Mouse (Mus musculus): ENCODE measurements around the gene Brd3. TPM values are rescaled to one million over a fixed set of nuclear protein-coding genes. Genes with fewer than 3 reads are reported as not detected.

The Brd3 gene
- polyA plus RNA-seq, 1 experiment from 2014 or later: 26.2 TPM

GRCm38 (mm10) chr2:27460163-27460562 lies 47.3 kb downstream of the Brd3 start:
- Histone ChIP-seq H3K9ac (replicated peaks) (no peak overlapping the region), H3K4me2 (ENCODE audit: low read depth, low read length) (no peak overlapping the region), H3K27ac (ENCODE audit: low read depth) (no peak overlapping the region), H3K27me3 (ENCODE audit: insufficient read depth, low read length) (no peaks in the 10 kb centered on the region), H3K9me3 (ENCODE audit: low read length) (no peaks in the 10 kb centered on the region), H3K36me3 (replicated peaks; ENCODE audit: insufficient read depth, low read length) (peaks cover 76% of the 10 kb centered on the region), H3K4me3 (ENCODE audit: low read depth, low read length) (no peak overlapping the region), H3K4me1 (ENCODE audit: insufficient read depth) (peaks cover 4% of the 10 kb centered on the region)
- DNase-seq: no peak
- no peak for TF ChIP-seq EP300 (IDR thresholded peaks at IDR 0.05; ENCODE audit: low read depth)
- no peak for TF ChIP-seq CTCF (IDR thresholded peaks at IDR 0.05; ENCODE audit: low read depth)
- no peak for ATAC-seq
- WGBS (ENCODE audit: insufficient replicate concordance): 87% methylated on average over 5 of the region's 5 CpGs

GRCm38 (mm10) chr2:27459735-27460134 lies 47.7 kb downstream of the Brd3 start:
- Histone ChIP-seq H3K9me3 (ENCODE audit: low read length) (no peaks in the 10 kb centered on the region), H3K27me3 (ENCODE audit: insufficient read depth, low read length) (no peaks in the 10 kb centered on the region), H3K36me3 (replicated peaks; ENCODE audit: insufficient read depth, low read length) (peaks cover 80% of the 10 kb centered on the region), H3K4me2 (ENCODE audit: low read depth, low read length) (no peak overlapping the region), H3K27ac (ENCODE audit: low read depth) (no peak overlapping the region), H3K9ac (replicated peaks) (no peak overlapping the region), H3K4me1 (ENCODE audit: insufficient read depth) (peaks cover 4% of the 10 kb centered on the region), H3K4me3 (ENCODE audit: low read depth, low read length) (no peak overlapping the region)
- DNase-seq (no peak), ATAC-seq (no peak)
- TF ChIP-seq CTCF (IDR thresholded peaks at IDR 0.05; ENCODE audit: low read depth) (no peak), EP300 (IDR thresholded peaks at IDR 0.05; ENCODE audit: low read depth) (no peak)
- whole genome bisulfite sequencing (ENCODE audit: insufficient replicate concordance): 79% methylated on average over 7 of the region's 7 CpGs

GRCm38 (mm10) chr2:27450226-27450625 lies 57.2 kb downstream of the Brd3 start:
- no peaks in the 10 kb centered on the region for H3K4me1 ChIP-seq (ENCODE audit: insufficient read depth)
- H3K9ac ChIP-seq (replicated peaks): no peak overlapping the region
- H3K27me3 ChIP-seq (ENCODE audit: insufficient read depth, low read length): no peaks in the 10 kb centered on the region
- no peak overlapping the region for H3K4me3 ChIP-seq (ENCODE audit: low read depth, low read length)
- H3K27ac ChIP-seq (ENCODE audit: low read depth): no peak overlapping the region
- DNase-seq (no peak), ATAC-seq (no peak)
- H3K9me3 ChIP-seq (ENCODE audit: low read length): no peaks in the 10 kb centered on the region
- peaks cover 85% of the 10 kb centered on the region for H3K36me3 ChIP-seq (replicated peaks; ENCODE audit: insufficient read depth, low read length)
- TF ChIP-seq CTCF (IDR thresholded peaks at IDR 0.05; ENCODE audit: low read depth): no peak
- TF ChIP-seq EP300 (IDR thresholded peaks at IDR 0.05; ENCODE audit: low read depth): no peak
- no peak overlapping the region for H3K4me2 ChIP-seq (ENCODE audit: low read depth, low read length)
- 80% methylated on average over 14 of the region's 14 CpGs for WGBS (ENCODE audit: insufficient replicate concordance)

DNA sequence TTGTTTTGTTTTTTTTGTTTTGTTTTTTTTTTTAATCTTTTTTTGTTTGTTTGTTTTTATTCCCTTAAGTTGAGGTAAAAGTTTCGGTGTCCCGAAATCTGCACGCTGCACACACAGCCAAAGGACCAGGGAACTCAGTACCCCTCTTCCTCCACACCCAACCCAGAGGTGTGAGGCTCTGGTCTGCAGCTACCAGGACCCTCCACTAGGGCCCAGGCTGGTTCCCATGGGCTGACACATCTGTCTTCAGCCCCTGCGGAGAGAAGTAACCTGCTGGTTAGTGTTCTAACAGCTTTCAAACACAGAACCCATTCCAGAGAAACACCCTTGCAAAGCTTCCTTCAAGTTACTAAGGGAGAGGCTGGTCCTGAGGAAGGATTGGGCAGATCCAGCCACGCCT lies 59.7 kb downstream of the Brd3 start:
- H3K4me2 ChIP-seq (ENCODE audit: low read depth, low read length): no peak overlapping the region
- ATAC-seq: no peak
- H3K27me3 ChIP-seq (ENCODE audit: insufficient read depth, low read length): no peaks in the 10 kb centered on the region
- H3K36me3 ChIP-seq (replicated peaks; ENCODE audit: insufficient read depth, low read length): peaks cover 63% of the 10 kb centered on the region
- 82% methylated on average over 5 of the region's 5 CpGs for WGBS (ENCODE audit: insufficient replicate concordance)
- no peak overlapping the region for H3K27ac ChIP-seq (ENCODE audit: low read depth)
- no peaks in the 10 kb centered on the region for H3K9me3 ChIP-seq (ENCODE audit: low read length)
- peaks cover 1% of the 10 kb centered on the region for H3K4me1 ChIP-seq (ENCODE audit: insufficient read depth)
- DNase-seq: no peak
- H3K9ac ChIP-seq (replicated peaks): no peak overlapping the region
- TF ChIP-seq CTCF (IDR thresholded peaks at IDR 0.05; ENCODE audit: low read depth) (peak; percentile 28), EP300 (IDR thresholded peaks at IDR 0.05; ENCODE audit: low read depth) (no peak)
- H3K4me3 ChIP-seq (ENCODE audit: low read depth, low read length): no peak overlapping the region

- TF ChIP-seq CTCF (IDR thresholded peaks at IDR 0.05; ENCODE audit: low read depth) (no peak), EP300 (IDR thresholded peaks at IDR 0.05; ENCODE audit: low read depth) (no peak)
Observed at GRCm38 (mm10) chr2:27446812-27447211, 60.6 kb downstream of the Brd3 start.

DNA sequence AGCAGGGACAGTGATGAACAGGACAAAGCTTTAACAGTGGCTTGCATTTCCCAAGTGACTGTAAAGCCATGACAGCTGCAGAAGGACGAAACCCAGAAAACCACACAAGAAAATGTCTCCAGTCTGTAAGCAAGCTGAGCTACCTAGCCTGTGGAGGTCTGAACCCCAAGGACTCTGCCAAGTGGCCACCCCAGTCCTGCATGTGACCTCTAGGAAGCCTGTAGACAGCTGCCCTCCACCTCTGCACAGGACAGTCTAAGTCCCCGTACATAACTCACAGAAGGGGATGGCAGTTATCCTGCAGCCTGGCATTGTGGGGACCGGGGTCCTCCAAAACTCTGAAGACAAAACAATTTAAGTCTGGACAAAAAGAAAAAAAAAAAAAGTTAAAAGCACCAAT lies 61.6 kb downstream of the Brd3 start:
- H3K4me3 ChIP-seq (ENCODE audit: low read depth, low read length): no peak overlapping the region
- no peak overlapping the region for H3K4me2 ChIP-seq (ENCODE audit: low read depth, low read length)
- no peak for TF ChIP-seq CTCF (IDR thresholded peaks at IDR 0.05; ENCODE audit: low read depth)
- no peak for TF ChIP-seq EP300 (IDR thresholded peaks at IDR 0.05; ENCODE audit: low read depth)
- H3K9me3 ChIP-seq (ENCODE audit: low read length): no peaks in the 10 kb centered on the region
- no peak for ATAC-seq
- peaks cover 11% of the 10 kb centered on the region for H3K4me1 ChIP-seq (ENCODE audit: insufficient read depth)
- whole genome bisulfite sequencing (ENCODE audit: insufficient replicate concordance): 84% methylated on average over 3 of the region's 3 CpGs
- H3K36me3 ChIP-seq (replicated peaks; ENCODE audit: insufficient read depth, low read length): peaks cover 47% of the 10 kb centered on the region
- no peak for DNase-seq
- no peaks in the 10 kb centered on the region for H3K27me3 ChIP-seq (ENCODE audit: insufficient read depth, low read length)
- no peak overlapping the region for H3K27ac ChIP-seq (ENCODE audit: low read depth)
- no peak overlapping the region for H3K9ac ChIP-seq (replicated peaks)

More at GRCm38 (mm10) chr2:27446812-27447211, 60.6 kb downstream of the Brd3 start:
- H3K4me3 ChIP-seq (ENCODE audit: low read depth, low read length): no peak overlapping the region
- H3K9me3 ChIP-seq (ENCODE audit: low read length): no peaks in the 10 kb centered on the region
- H3K36me3 ChIP-seq (replicated peaks; ENCODE audit: insufficient read depth, low read length): peaks cover 55% of the 10 kb centered on the region
- ATAC-seq (no peak), DNase-seq (no peak)
- H3K4me2 ChIP-seq (ENCODE audit: low read depth, low read length): no peak overlapping the region
- no peak overlapping the region for H3K9ac ChIP-seq (replicated peaks)
- H3K27ac ChIP-seq (ENCODE audit: low read depth): no peak overlapping the region
- no peaks in the 10 kb centered on the region for H3K27me3 ChIP-seq (ENCODE audit: insufficient read depth, low read length)
- 89% methylated on average over 8 of the region's 8 CpGs for WGBS (ENCODE audit: insufficient replicate concordance)
- H3K4me1 ChIP-seq (ENCODE audit: insufficient read depth): peaks cover 9% of the 10 kb centered on the region

- Histone ChIP-seq H3K4me1 (ENCODE audit: insufficient read depth) (peaks cover 11% of the 10 kb centered on the region), H3K27ac (ENCODE audit: low read depth) (no peak overlapping the region), H3K4me2 (ENCODE audit: low read depth, low read length) (no peak overlapping the region), H3K9ac (replicated peaks) (no peak overlapping the region), H3K4me3 (ENCODE audit: low read depth, low read length) (no peak overlapping the region), H3K36me3 (replicated peaks; ENCODE audit: insufficient read depth, low read length) (peaks cover 28% of the 10 kb centered on the region), H3K9me3 (ENCODE audit: low read length) (no peaks in the 10 kb centered on the region), H3K27me3 (ENCODE audit: insufficient read depth, low read length) (no peaks in the 10 kb centered on the region)
- TF ChIP-seq EP300 (IDR thresholded peaks at IDR 0.05; ENCODE audit: low read depth) (no peak), CTCF (IDR thresholded peaks at IDR 0.05; ENCODE audit: low read depth) (no peak)
- DNase-seq (no peak), ATAC-seq (no peak)
- 73% methylated on average over 5 of the region's 5 CpGs for WGBS (ENCODE audit: insufficient replicate concordance)
Observed at GRCm38 (mm10) chr2:27443450-27443708, 64.1 kb downstream of the Brd3 start.
